Mouse (Mus musculus): ENCODE measurements around the gene Stk32b. TPM values are rescaled to one million over a fixed set of nuclear protein-coding genes. Genes with fewer than 3 reads are reported as not detected.

The Stk32b gene
- total RNA-seq, 1 experiment from 2014 or later: not detected

- no peak for ATAC-seq (replicated peaks in 1 of 2; ENCODE audit: insufficient read depth in 1 of 2, low FRiP score in 2 of 2, low TSS enrichment in 1 of 2, low read depth in 1 of 2, poor library complexity in 2 of 2, severe bottlenecking in 2 of 2)
Measured at GRCm38 (mm10) chr5:37697286-37697685, 19.7 kb downstream of the Stk32b start.

DNA sequence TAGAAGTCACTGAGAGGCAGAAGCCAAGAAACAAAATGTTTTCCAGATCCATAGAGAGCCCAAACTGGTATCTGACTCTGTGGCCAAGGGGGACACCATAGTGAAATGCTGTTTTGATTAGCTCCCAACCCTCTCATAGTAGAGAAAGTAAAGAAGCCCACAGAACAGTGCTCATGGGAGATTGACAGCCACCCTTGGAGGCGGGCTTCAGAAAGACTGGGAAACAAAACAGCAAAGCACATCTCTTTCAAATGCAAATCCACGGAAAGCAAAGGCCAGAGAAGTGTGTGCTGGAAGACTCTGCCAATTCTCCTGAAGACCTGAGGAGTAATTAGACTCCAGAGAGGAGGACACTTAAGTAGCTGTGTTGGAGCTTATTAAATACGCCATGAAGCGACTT, 21.2 kb downstream of the Stk32b start:
- ATAC-seq (replicated peaks in 1 of 2; ENCODE audit: insufficient read depth in 1 of 2, low FRiP score in 2 of 2, low TSS enrichment in 1 of 2, low read depth in 1 of 2, poor library complexity in 2 of 2, severe bottlenecking in 2 of 2): no peak

DNA sequence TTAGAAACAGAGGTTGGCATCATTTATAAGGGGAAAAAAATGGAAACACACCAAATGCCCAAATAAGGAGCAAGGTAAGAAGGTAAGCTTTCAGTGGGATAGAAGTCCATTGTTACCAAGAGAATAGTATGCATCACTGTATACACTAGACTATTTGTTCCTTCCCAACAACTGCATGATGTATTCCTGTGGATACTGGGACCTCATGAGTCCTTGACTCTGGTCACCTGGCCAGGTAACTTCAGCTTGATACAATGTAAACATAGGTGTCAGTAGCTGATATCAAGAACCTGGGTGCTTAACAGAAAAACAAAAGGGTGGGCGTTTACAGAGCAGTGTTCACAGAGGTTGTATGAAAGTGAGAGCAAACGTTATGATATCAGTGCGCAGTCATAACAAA, 24.2 kb downstream of the Stk32b start:
- no peak for ATAC-seq (replicated peaks in 1 of 2; ENCODE audit: insufficient read depth in 1 of 2, low FRiP score in 2 of 2, low TSS enrichment in 1 of 2, low read depth in 1 of 2, poor library complexity in 2 of 2, severe bottlenecking in 2 of 2)

DNA sequence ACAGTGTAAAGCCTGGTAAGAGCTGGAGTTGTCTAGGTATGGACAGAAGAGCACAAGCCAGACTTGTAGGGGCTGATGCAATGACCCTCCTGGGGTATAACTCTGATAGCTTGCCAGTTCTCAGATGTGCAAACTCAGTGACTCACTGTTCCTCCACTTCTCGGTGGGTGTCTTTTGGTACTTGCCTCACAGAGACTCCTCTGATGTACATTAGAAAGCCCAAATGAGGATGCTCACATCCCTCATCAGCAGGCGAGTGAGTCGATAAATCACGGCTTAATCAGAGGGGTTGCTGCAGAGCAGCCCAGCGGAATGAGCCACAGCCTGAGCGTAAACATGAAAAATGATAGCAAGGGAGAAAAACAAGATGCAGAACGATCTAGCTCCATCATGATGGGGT, 46.2 kb downstream of the Stk32b start:
- no peak for ATAC-seq (replicated peaks in 1 of 2; ENCODE audit: insufficient read depth in 1 of 2, low FRiP score in 2 of 2, low TSS enrichment in 1 of 2, low read depth in 1 of 2, poor library complexity in 2 of 2, severe bottlenecking in 2 of 2)

DNA sequence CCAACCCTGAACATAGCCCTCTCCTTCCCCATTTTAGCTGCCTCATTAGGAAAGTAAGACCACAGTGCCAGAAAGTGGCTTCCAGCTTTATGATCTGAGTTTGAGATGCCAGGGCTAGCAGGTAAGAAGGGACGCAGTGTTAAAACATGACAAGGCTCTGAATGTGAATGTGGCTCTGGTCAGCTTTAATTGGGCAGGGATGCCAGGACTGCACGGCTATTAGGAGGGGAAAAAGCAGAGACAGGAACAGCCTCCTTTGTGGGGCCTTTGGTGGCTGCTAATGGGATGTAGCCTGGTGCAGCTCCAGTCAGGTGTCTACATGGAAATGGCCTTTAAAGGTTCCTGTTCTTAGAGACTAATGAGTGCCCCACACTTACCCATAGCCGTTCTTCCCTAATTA, 52.0 kb downstream of the Stk32b start:
- no peak for ATAC-seq (replicated peaks in 1 of 2; ENCODE audit: insufficient read depth in 1 of 2, low FRiP score in 2 of 2, low TSS enrichment in 1 of 2, low read depth in 1 of 2, poor library complexity in 2 of 2, severe bottlenecking in 2 of 2)

DNA sequence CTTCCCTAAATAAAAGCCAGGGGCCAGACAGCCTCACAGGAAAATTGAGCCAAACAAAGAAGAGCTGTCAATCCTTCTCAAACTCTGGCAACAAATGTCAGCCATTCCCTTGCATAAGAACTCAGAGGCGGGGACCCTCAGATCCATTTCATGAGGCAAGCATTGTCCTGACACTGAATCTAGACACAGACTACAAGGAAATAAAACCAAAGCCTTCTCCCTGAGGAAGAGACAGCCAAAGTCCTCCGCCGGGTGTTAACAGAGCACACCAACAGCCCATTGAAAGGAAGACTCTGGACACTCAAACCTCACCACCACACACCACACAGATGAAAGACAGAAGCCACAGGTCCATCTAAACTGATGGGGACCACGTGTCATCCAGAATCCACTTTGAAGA, 57.8 kb downstream of the Stk32b start:
- ATAC-seq (replicated peaks in 1 of 2; ENCODE audit: insufficient read depth in 1 of 2, low FRiP score in 2 of 2, low TSS enrichment in 1 of 2, low read depth in 1 of 2, poor library complexity in 2 of 2, severe bottlenecking in 2 of 2): no peak

DNA sequence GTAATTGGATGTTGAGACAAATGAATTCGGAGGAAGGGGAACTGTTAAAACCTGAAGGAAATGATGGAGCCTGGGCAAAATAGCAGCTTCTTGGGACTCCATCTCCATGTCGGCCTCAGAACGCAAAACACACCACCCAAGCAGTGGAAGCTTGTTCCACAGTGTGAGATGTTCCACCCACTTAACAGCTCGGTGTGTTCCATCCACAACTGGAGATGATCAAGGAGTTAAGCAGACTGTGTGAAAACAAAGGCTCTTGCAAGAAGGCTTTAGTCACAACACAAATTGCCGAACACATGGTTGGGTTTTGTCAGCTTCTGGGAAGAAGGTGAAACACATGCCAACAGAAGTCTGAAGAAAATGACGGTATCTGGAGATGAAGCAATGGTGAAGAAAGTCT, 59.2 kb downstream of the Stk32b start:
- no peak for ATAC-seq (replicated peaks in 1 of 2; ENCODE audit: insufficient read depth in 1 of 2, low FRiP score in 2 of 2, low TSS enrichment in 1 of 2, low read depth in 1 of 2, poor library complexity in 2 of 2, severe bottlenecking in 2 of 2)

DNA sequence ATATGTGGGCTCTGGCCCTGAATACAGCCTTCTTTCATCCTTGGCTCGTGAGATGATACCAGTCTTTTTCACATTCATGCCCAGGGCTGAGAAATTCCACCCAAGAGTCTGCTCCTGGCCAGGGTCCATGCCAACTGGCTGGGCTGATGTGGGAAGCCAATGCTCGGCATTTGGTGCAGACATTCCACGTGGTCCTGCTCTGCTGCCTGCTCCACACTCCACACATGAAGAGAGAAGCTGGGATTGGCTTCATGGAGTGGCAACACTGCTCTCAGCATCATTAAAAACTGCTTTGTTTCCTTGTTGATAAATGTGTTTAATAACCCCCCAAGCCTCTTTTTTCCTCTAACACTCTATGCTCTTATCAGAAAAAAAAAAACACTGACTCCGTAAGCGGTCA, 61.8 kb downstream of the Stk32b start:
- no peak for ATAC-seq (replicated peaks in 1 of 2; ENCODE audit: insufficient read depth in 1 of 2, low FRiP score in 2 of 2, low TSS enrichment in 1 of 2, low read depth in 1 of 2, poor library complexity in 2 of 2, severe bottlenecking in 2 of 2)

- ATAC-seq (replicated peaks in 1 of 2; ENCODE audit: insufficient read depth in 1 of 2, low FRiP score in 2 of 2, low TSS enrichment in 1 of 2, low read depth in 1 of 2, poor library complexity in 2 of 2, severe bottlenecking in 2 of 2): no peak
Measured at GRCm38 (mm10) chr5:37650681-37651211, 66.2 kb downstream of the Stk32b start.

GRCm38 (mm10) chr5:37650089-37650601, 66.8 kb downstream of the Stk32b start:
- ATAC-seq (replicated peaks in 1 of 2; ENCODE audit: insufficient read depth in 1 of 2, low FRiP score in 2 of 2, low TSS enrichment in 1 of 2, low read depth in 1 of 2, poor library complexity in 2 of 2, severe bottlenecking in 2 of 2): no peak

- no peak for ATAC-seq (replicated peaks in 1 of 2; ENCODE audit: insufficient read depth in 1 of 2, low FRiP score in 2 of 2, low TSS enrichment in 1 of 2, low read depth in 1 of 2, poor library complexity in 2 of 2, severe bottlenecking in 2 of 2)
Measured at GRCm38 (mm10) chr5:37644082-37644481, 72.9 kb downstream of the Stk32b start.

- no peak for ATAC-seq (replicated peaks in 1 of 2; ENCODE audit: insufficient read depth in 1 of 2, low FRiP score in 2 of 2, low TSS enrichment in 1 of 2, low read depth in 1 of 2, poor library complexity in 2 of 2, severe bottlenecking in 2 of 2)
Measured at GRCm38 (mm10) chr5:37642486-37642885, 74.5 kb downstream of the Stk32b start.

- no peak for ATAC-seq (replicated peaks in 1 of 2; ENCODE audit: insufficient read depth in 1 of 2, low FRiP score in 2 of 2, low TSS enrichment in 1 of 2, low read depth in 1 of 2, poor library complexity in 2 of 2, severe bottlenecking in 2 of 2)
Measured at GRCm38 (mm10) chr5:37634791-37635190, 82.2 kb downstream of the Stk32b start.

DNA sequence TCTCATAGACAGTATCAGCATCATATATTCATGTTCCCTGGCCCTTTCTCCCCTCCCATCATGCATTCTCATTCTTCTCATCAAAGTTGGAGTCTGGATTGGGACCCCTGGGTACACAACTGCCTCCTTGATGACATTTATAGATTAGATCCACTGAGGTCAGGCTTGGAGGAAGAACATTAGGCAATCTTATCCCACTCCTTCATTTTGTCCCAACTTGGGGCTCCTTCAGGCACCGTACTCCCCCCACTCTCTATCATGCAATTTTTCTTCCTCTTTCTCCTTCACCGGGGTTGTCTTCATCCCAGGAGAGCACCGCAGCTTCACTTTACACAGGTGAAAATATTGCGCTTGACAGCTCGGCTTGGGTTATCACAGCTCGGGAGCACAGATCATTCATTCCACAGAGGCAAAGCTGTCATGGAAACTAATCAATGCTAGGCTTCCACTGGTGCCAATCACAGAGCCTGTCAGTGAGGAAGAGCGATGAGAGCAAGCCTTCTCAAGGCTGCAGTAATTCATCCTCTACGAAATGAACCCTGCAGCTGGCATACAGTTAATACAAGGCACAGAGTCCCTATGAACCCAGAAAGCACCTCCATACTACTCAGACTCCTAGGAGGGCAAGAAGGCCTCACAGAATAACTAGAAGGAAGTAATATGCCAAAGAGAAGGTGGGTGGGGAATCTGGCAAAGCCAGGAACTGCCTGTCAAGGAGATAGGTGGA, 89.4 kb downstream of the Stk32b start:
- ATAC-seq (replicated peaks in 1 of 2; ENCODE audit: insufficient read depth in 1 of 2, low FRiP score in 2 of 2, low TSS enrichment in 1 of 2, low read depth in 1 of 2, poor library complexity in 2 of 2, severe bottlenecking in 2 of 2): no peak

DNA sequence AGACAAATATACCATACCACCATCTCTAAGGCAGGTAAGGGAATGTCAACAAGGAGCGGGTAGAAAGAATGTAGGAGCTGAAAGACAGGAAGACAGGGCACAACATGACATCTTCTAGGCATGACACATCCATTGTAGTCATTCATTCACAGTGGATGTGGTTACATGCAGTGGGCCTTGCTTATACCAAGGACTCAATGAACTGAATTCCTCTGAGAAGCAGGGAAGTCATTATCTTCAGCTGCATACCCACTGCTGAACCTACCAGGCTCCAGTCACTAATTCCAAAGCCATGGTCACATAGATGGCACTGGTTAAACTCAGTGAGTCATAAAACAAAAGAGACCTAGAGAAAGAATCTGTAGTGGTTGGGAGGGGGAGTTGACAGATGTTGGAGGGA, 105.1 kb downstream of the Stk32b start:
- no peak for ATAC-seq (replicated peaks in 1 of 2; ENCODE audit: insufficient read depth in 1 of 2, low FRiP score in 2 of 2, low TSS enrichment in 1 of 2, low read depth in 1 of 2, poor library complexity in 2 of 2, severe bottlenecking in 2 of 2)

GRCm38 (mm10) chr5:37599566-37599965, 117.4 kb downstream of the Stk32b start:
- ATAC-seq (replicated peaks in 1 of 2; ENCODE audit: insufficient read depth in 1 of 2, low FRiP score in 2 of 2, low TSS enrichment in 1 of 2, low read depth in 1 of 2, poor library complexity in 2 of 2, severe bottlenecking in 2 of 2): no peak

GRCm38 (mm10) chr5:37598271-37598670, 118.7 kb downstream of the Stk32b start:
- no peak for ATAC-seq (replicated peaks in 1 of 2; ENCODE audit: insufficient read depth in 1 of 2, low FRiP score in 2 of 2, low TSS enrichment in 1 of 2, low read depth in 1 of 2, poor library complexity in 2 of 2, severe bottlenecking in 2 of 2)

GRCm38 (mm10) chr5:37592411-37592810, 124.6 kb downstream of the Stk32b start:
- no peak for ATAC-seq (replicated peaks in 1 of 2; ENCODE audit: insufficient read depth in 1 of 2, low FRiP score in 2 of 2, low TSS enrichment in 1 of 2, low read depth in 1 of 2, poor library complexity in 2 of 2, severe bottlenecking in 2 of 2)

- ATAC-seq (replicated peaks in 1 of 2; ENCODE audit: insufficient read depth in 1 of 2, low FRiP score in 2 of 2, low TSS enrichment in 1 of 2, low read depth in 1 of 2, poor library complexity in 2 of 2, severe bottlenecking in 2 of 2): no peak
Measured at GRCm38 (mm10) chr5:37587861-37588260, 129.1 kb downstream of the Stk32b start.

Data from hematopoietic stem cell, adult 5-6 weeks (primary cell).